Mouse (Mus musculus): Measurements from ENCODE around the gene 4930578C19Rik. TPM values are rescaled to one million over a fixed set of nuclear protein-coding genes. Genes with fewer than 3 reads are reported as not detected.
"Not testable (repeated sequence)": the region's sequence is repeated elsewhere in the genome, so short reads cannot be mapped to it uniquely, and the experiment has no call there.

Gene 4930578C19Rik
- total RNA-seq (2014; fragmentation: Nextera tagmentation) (not detected in 2 replicates), total RNA-seq (2017) (not detected in 2 replicates)

- ATAC-seq (replicated peaks; ENCODE audit: poor library complexity, severe bottlenecking) = no peak
Observed at GRCm38 (mm10) chrX:18461198-18461601, at the start of gene 4930578C19Rik. TSS of gene 4930578C19Rik (minus strand) at chrX:18461397.

- peak; percentile 72 for ATAC-seq (replicated peaks; ENCODE audit: poor library complexity, severe bottlenecking)
Observed at GRCm38 (mm10) chrX:18467690-18468089, 6.5 kb upstream of the 4930578C19Rik start.

- no peak for ATAC-seq (replicated peaks; ENCODE audit: poor library complexity, severe bottlenecking)
Observed at GRCm38 (mm10) chrX:18462879-18463278, 1.7 kb upstream of the 4930578C19Rik start.

- ATAC-seq (replicated peaks; ENCODE audit: poor library complexity, severe bottlenecking) = no peak
Observed at GRCm38 (mm10) chrX:18451559-18451958, 9.6 kb downstream of the 4930578C19Rik start.

- peak; percentile 61 for ATAC-seq (replicated peaks; ENCODE audit: poor library complexity, severe bottlenecking)
Observed at GRCm38 (mm10) chrX:18442066-18442465, 19.1 kb downstream of the 4930578C19Rik start.

- ATAC-seq (replicated peaks; ENCODE audit: poor library complexity, severe bottlenecking) = no peak
Observed at GRCm38 (mm10) chrX:18425451-18425850, 35.7 kb downstream of the 4930578C19Rik start.

- ATAC-seq (replicated peaks; ENCODE audit: poor library complexity, severe bottlenecking) = no peak
Observed at GRCm38 (mm10) chrX:18423206-18423605, 38.0 kb downstream of the 4930578C19Rik start.

GRCm38 (mm10) chrX:18420161-18420784, 40.9 kb downstream of the 4930578C19Rik start:
- ATAC-seq (replicated peaks; ENCODE audit: poor library complexity, severe bottlenecking) = no peak

- ATAC-seq (replicated peaks; ENCODE audit: poor library complexity, severe bottlenecking) = no peak
Observed at GRCm38 (mm10) chrX:18418977-18419376, 42.2 kb downstream of the 4930578C19Rik start.

GRCm38 (mm10) chrX:18414560-18414959, 46.6 kb downstream of the 4930578C19Rik start:
- ATAC-seq (replicated peaks; ENCODE audit: poor library complexity, severe bottlenecking) = no peak

- no peak for ATAC-seq (replicated peaks; ENCODE audit: poor library complexity, severe bottlenecking)
Observed at GRCm38 (mm10) chrX:18411071-18411840, 49.9 kb downstream of the 4930578C19Rik start.

- ATAC-seq (replicated peaks; ENCODE audit: poor library complexity, severe bottlenecking) = no peak
Observed at GRCm38 (mm10) chrX:18409598-18409997, 51.6 kb downstream of the 4930578C19Rik start.

- no peak for ATAC-seq (replicated peaks; ENCODE audit: poor library complexity, severe bottlenecking)
Observed at GRCm38 (mm10) chrX:18402296-18402695, 58.9 kb downstream of the 4930578C19Rik start.

- no peak for ATAC-seq (replicated peaks; ENCODE audit: poor library complexity, severe bottlenecking)
Observed at GRCm38 (mm10) chrX:18396700-18397099, 64.5 kb downstream of the 4930578C19Rik start.

GRCm38 (mm10) chrX:18384181-18384580, 77.0 kb downstream of the 4930578C19Rik start:
- not testable (repeated sequence) for ATAC-seq (replicated peaks; ENCODE audit: poor library complexity, severe bottlenecking)

Data from granulocyte monocyte progenitor cell, adult 5-6 weeks (primary cell).